ENCODE assay signal across 18 mouse cellular contexts in genomic region chr1:157048996-157049395, GRCm38 (mm10). TPM values are rescaled to one million over a fixed set of nuclear protein-coding genes. Genes with fewer than 3 reads are reported as not detected.
DNase-seq lines count a peak whose midpoint lies in the region; ATAC-seq lines count a peak whose summit lies in the region.
"Had no signal": no experiment of that assay in that cellular context is flagged by ENCODE, and none has a peak within 500 bp of the region (broad histone marks: within the 10 kb centered on the region; RNA-seq: fewer than 3 reads in every experiment).

No protein-coding gene starts in this region.

- no peak for ATAC-seq in hindbrain, embryonic 16.5 days
- ATAC-seq in midbrain, embryonic 12.5 days (ENCODE audit: low FRiP score, low read depth), result 0 out of 2 replicates have a peak, but pooled peaks have one; percentile 11
- ATAC-seq in midbrain, embryonic 14.5 days (ENCODE audit: low FRiP score, low TSS enrichment), result no peak
- ATAC-seq in limb, embryonic 11.5 days (ENCODE audit: insufficient number of reproducible peaks, low FRiP score, low TSS enrichment, low read depth), result peak; percentile 25; the same call in 1 of the 2 replicates
- ATAC-seq: lung, postnatal 0 days had no signal

- H3K4me2 ChIP-seq in hindbrain, embryonic 16.5 days (ENCODE audit: low read length), result no peak overlapping the region
- no peak overlapping the region for H3K4me2 ChIP-seq in midbrain, embryonic 12.5 days (replicated peaks)
- no peak overlapping the region for H3K4me2 ChIP-seq in midbrain, embryonic 14.5 days (ENCODE audit: low read length)
- no peak overlapping the region for H3K4me2 ChIP-seq in limb, embryonic 11.5 days (ENCODE audit: low read depth, severe bottlenecking)
- H3K4me2 ChIP-seq: hindbrain, embryonic 15.5 days; liver, embryonic 13.5 days had no signal

- no peak for DNase-seq in hindbrain, embryonic 10.5 days (ENCODE audit: low spot score)
- DNase-seq in midbrain, embryonic 14.5 days, result no peak
- peak; percentile 8 for DNase-seq in embryonic facial prominence, embryonic 10.5 days (ENCODE audit: low spot score)
- DNase-seq in limb, embryonic 11.5 days (ENCODE audit: low spot score), result no peak
- DNase-seq in embryo, embryonic 11 days, result no peak
- DNase-seq: adrenal gland, postnatal 36 days; cerebellum, adult 8-10 months; gastrocnemius, postnatal 14 days; kidney, adult 11 months; kidney, postnatal 25 days; liver, embryonic 13.5 days had no signal

- peak overlapping the region; percentile 75; the same call in 1 of the 2 replicates for H3K27ac ChIP-seq in hindbrain, embryonic 10.5 days
- H3K27ac ChIP-seq in hindbrain, embryonic 16.5 days (ENCODE audit: low read depth, low read length), result no peak overlapping the region
- H3K27ac ChIP-seq in midbrain, embryonic 12.5 days (replicated peaks), result no peak overlapping the region
- H3K27ac ChIP-seq in midbrain, embryonic 14.5 days (replicated peaks; ENCODE audit: low read depth, low read length), result no peak overlapping the region
- peak overlapping the region; percentile 82 for H3K27ac ChIP-seq in embryonic facial prominence, embryonic 10.5 days (replicated peaks)
- no peak overlapping the region for H3K27ac ChIP-seq in limb, embryonic 11.5 days (replicated peaks; ENCODE audit: low read depth, low read length)
- H3K27ac ChIP-seq: hindbrain, embryonic 15.5 days; liver, embryonic 13.5 days had no signal

- no peaks in the 10 kb centered on the region for H3K36me3 ChIP-seq in hindbrain, embryonic 10.5 days
- H3K36me3 ChIP-seq in hindbrain, embryonic 16.5 days (ENCODE audit: control insufficient read depth, insufficient read depth, low read length), result no peaks in the 10 kb centered on the region
- no peaks in the 10 kb centered on the region for H3K36me3 ChIP-seq in midbrain, embryonic 12.5 days
- no peaks in the 10 kb centered on the region for H3K36me3 ChIP-seq in midbrain, embryonic 14.5 days (ENCODE audit: control insufficient read depth, insufficient read depth, low read length)
- H3K36me3 ChIP-seq in embryonic facial prominence, embryonic 10.5 days (replicated peaks), result no peaks in the 10 kb centered on the region
- no peaks in the 10 kb centered on the region for H3K36me3 ChIP-seq in limb, embryonic 11.5 days (ENCODE audit: control insufficient read depth, insufficient read depth, low read length)
- H3K36me3 ChIP-seq: hindbrain, embryonic 15.5 days; liver, embryonic 13.5 days had no signal

- H3K27me3 ChIP-seq in hindbrain, embryonic 10.5 days (ENCODE audit: insufficient read depth, poor library complexity, severe bottlenecking), result peaks cover 73% of the 10 kb centered on the region
- no peaks in the 10 kb centered on the region for H3K27me3 ChIP-seq in hindbrain, embryonic 16.5 days (replicated peaks; ENCODE audit: control insufficient read depth, insufficient read depth, low read length)
- 0 out of 2 replicates have a peak, but pooled peaks cover 16% of the 10 kb centered on the region for H3K27me3 ChIP-seq in midbrain, embryonic 12.5 days
- H3K27me3 ChIP-seq in midbrain, embryonic 14.5 days (ENCODE audit: control insufficient read depth, insufficient read depth, low read length), result no peaks in the 10 kb centered on the region
- 0 out of 2 replicates have a peak, but pooled peaks cover 15% of the 10 kb centered on the region for H3K27me3 ChIP-seq in embryonic facial prominence, embryonic 10.5 days (replicated peaks; ENCODE audit: low read depth, poor library complexity, severe bottlenecking)
- H3K27me3 ChIP-seq in limb, embryonic 11.5 days (ENCODE audit: control insufficient read depth, insufficient read depth, low read length), result no peaks in the 10 kb centered on the region
- H3K27me3 ChIP-seq: hindbrain, embryonic 15.5 days; liver, embryonic 13.5 days; megakaryocyte, embryonic 14.5 days had no signal

- 91% methylated on average over 3 of the region's 3 CpGs for WGBS in hindbrain, embryonic 10.5 days
- WGBS in hindbrain, embryonic 16.5 days, result 95% methylated on average over 3 of the region's 3 CpGs
- WGBS in midbrain, embryonic 12.5 days, result 86% methylated on average over 3 of the region's 3 CpGs
- 90% methylated on average over 3 of the region's 3 CpGs for WGBS in midbrain, embryonic 14.5 days
- 85% methylated on average over 3 of the region's 3 CpGs for WGBS in embryonic facial prominence, embryonic 10.5 days
- 93% methylated on average over 3 of the region's 3 CpGs for WGBS in limb, embryonic 11.5 days

- H3K4me3 ChIP-seq in hindbrain, embryonic 10.5 days, result no peak overlapping the region
- H3K4me3 ChIP-seq in hindbrain, embryonic 16.5 days (ENCODE audit: low read length), result no peak overlapping the region
- H3K4me3 ChIP-seq in midbrain, embryonic 12.5 days, result no peak overlapping the region
- H3K4me3 ChIP-seq in midbrain, embryonic 14.5 days (replicated peaks; ENCODE audit: low read depth, low read length), result no peak overlapping the region
- no peak overlapping the region for H3K4me3 ChIP-seq in embryonic facial prominence, embryonic 10.5 days
- no peak overlapping the region for H3K4me3 ChIP-seq in limb, embryonic 11.5 days (ENCODE audit: low read depth, low read length)
- H3K4me3 ChIP-seq: hindbrain, embryonic 15.5 days; liver, embryonic 13.5 days had no signal

- H3K9me3 ChIP-seq in hindbrain, embryonic 10.5 days, result no peaks in the 10 kb centered on the region
- no peaks in the 10 kb centered on the region for H3K9me3 ChIP-seq in hindbrain, embryonic 16.5 days (ENCODE audit: control insufficient read depth, low read length)
- no peaks in the 10 kb centered on the region for H3K9me3 ChIP-seq in midbrain, embryonic 12.5 days
- no peaks in the 10 kb centered on the region for H3K9me3 ChIP-seq in midbrain, embryonic 14.5 days (ENCODE audit: control insufficient read depth, low read length)
- no peaks in the 10 kb centered on the region for H3K9me3 ChIP-seq in embryonic facial prominence, embryonic 10.5 days
- H3K9me3 ChIP-seq in limb, embryonic 11.5 days (ENCODE audit: control insufficient read depth, low read length), result no peaks in the 10 kb centered on the region
- H3K9me3 ChIP-seq: hindbrain, embryonic 15.5 days; liver, embryonic 13.5 days; megakaryocyte, embryonic 14.5 days had no signal

- no peak overlapping the region for H3K9ac ChIP-seq in hindbrain, embryonic 16.5 days (ENCODE audit: low read depth, low read length)
- no peak overlapping the region for H3K9ac ChIP-seq in midbrain, embryonic 12.5 days (replicated peaks)
- H3K9ac ChIP-seq in midbrain, embryonic 14.5 days (replicated peaks; ENCODE audit: low read length), result no peak overlapping the region
- H3K9ac ChIP-seq in limb, embryonic 11.5 days (ENCODE audit: low read length), result no peak overlapping the region
- H3K9ac ChIP-seq: hindbrain, embryonic 15.5 days; liver, embryonic 13.5 days had no signal

- peaks cover 41% of the 10 kb centered on the region for H3K4me1 ChIP-seq in hindbrain, embryonic 10.5 days (replicated peaks)
- H3K4me1 ChIP-seq in hindbrain, embryonic 16.5 days (ENCODE audit: control insufficient read depth, insufficient read depth, low read depth, low read length), result peaks cover 6% of the 10 kb centered on the region
- H3K4me1 ChIP-seq in midbrain, embryonic 12.5 days, result peaks cover 19% of the 10 kb centered on the region
- peaks cover 11% of the 10 kb centered on the region for H3K4me1 ChIP-seq in midbrain, embryonic 14.5 days (ENCODE audit: control insufficient read depth, insufficient read depth, low read length)
- H3K4me1 ChIP-seq in embryonic facial prominence, embryonic 10.5 days, result peaks cover 31% of the 10 kb centered on the region
- H3K4me1 ChIP-seq in limb, embryonic 11.5 days (ENCODE audit: control insufficient read depth, insufficient read depth, low read length), result peaks cover 11% of the 10 kb centered on the region

RNA-seq across cellular contexts. Expression of gene Tex35, which starts 59.5 kb away (rescaled TPM):
- 0.24 TPM in 1 of 2 replicates, not detected in the other for polyA plus RNA-seq in hindbrain, embryonic 10.5 days (2016; fragmentation: Nextera tagmentation; extraction: Ambion mirVana)
- not detected in 2 replicates for polyA plus RNA-seq in hindbrain, embryonic 16.5 days (2015; fragmentation: Nextera tagmentation; extraction: Ambion mirVana)
- polyA plus RNA-seq in midbrain, embryonic 12.5 days (2016; fragmentation: Nextera tagmentation; extraction: Ambion mirVana), result not detected in 2 replicates
- not detected in 2 replicates for polyA plus RNA-seq in midbrain, embryonic 14.5 days (2014; fragmentation: Nextera tagmentation; extraction: Ambion mirVana)
- not detected in 2 replicates for polyA plus RNA-seq in embryonic facial prominence, embryonic 10.5 days (2016; fragmentation: Nextera tagmentation; extraction: Ambion mirVana)
- not detected in 2 replicates for polyA plus RNA-seq in limb, embryonic 11.5 days (2014; fragmentation: Nextera tagmentation; extraction: Ambion mirVana)
- polyA plus RNA-seq: cortical plate, adult 2 months; heart, postnatal 0 days; hindbrain, embryonic 15.5 days; liver, embryonic 13.5 days; lung, postnatal 0 days had no signal

Comparison
In these comparisons a context has a peak if more than half of its experiments do, and no peak if none do; other contexts are left out.
1. H3K27ac ChIP-seq: peak in hindbrain, embryonic 10.5 days (single experiment) and embryonic facial prominence, embryonic 10.5 days (single experiment); none in hindbrain, embryonic 16.5 days (single experiment), midbrain, embryonic 12.5 days (single experiment), midbrain, embryonic 14.5 days (single experiment) and limb, embryonic 11.5 days (single experiment).
2. ATAC-seq: peak in midbrain, embryonic 12.5 days (single experiment) and limb, embryonic 11.5 days (single experiment); none in hindbrain, embryonic 16.5 days (single experiment) and midbrain, embryonic 14.5 days (single experiment).